Comparison of ENCODE assay signal across 14 mouse cellular contexts in genomic region chr13:54759496-54759895, GRCm38 (mm10). TPM values are rescaled to one million over a fixed set of nuclear protein-coding genes. Genes with fewer than 3 reads are reported as not detected.
DNase-seq lines count a peak whose midpoint lies in the region; ATAC-seq lines count a peak whose summit lies in the region.
"Had no signal": no experiment of that assay in that cellular context is flagged by ENCODE, and none has a peak within 500 bp of the region (broad histone marks: within the 10 kb centered on the region; RNA-seq: fewer than 3 reads in every experiment).

No protein-coding gene starts in this region.

- H3K9ac ChIP-seq in forebrain, embryonic 12.5 days, result no peak overlapping the region; the same call in 1 of the 2 replicates
- peak overlapping the region; percentile 55 for H3K9ac ChIP-seq in midbrain, embryonic 11.5 days (ENCODE audit: low read length)

- H3K4me2 ChIP-seq in forebrain, embryonic 12.5 days, result peak overlapping the region; percentile 85
- H3K4me2 ChIP-seq in midbrain, embryonic 11.5 days, result peak overlapping the region; percentile 85

- no peak for ATAC-seq in forebrain, embryonic 12.5 days (ENCODE audit: low FRiP score)
- ATAC-seq in midbrain, embryonic 11.5 days (ENCODE audit: low FRiP score), result peak; percentile 31; the same call in 1 of the 2 replicates

- H3K36me3 ChIP-seq in forebrain, embryonic 12.5 days (replicated peaks), result no peaks in the 10 kb centered on the region
- H3K36me3 ChIP-seq in midbrain, embryonic 11.5 days (ENCODE audit: control insufficient read depth, insufficient read depth, low read length), result no peaks in the 10 kb centered on the region

- H3K4me3 ChIP-seq in forebrain, embryonic 12.5 days (replicated peaks), result peak overlapping the region; percentile 47; the same call in 1 of the 2 replicates
- H3K4me3 ChIP-seq in midbrain, embryonic 11.5 days (ENCODE audit: low read depth, low read length), result no peak overlapping the region

- no peak overlapping the region for H3K27ac ChIP-seq in forebrain, embryonic 12.5 days
- no peak overlapping the region for H3K27ac ChIP-seq in midbrain, embryonic 11.5 days (ENCODE audit: low read depth, low read length)

- intact Hi-C loops in gastrocnemius, postnatal 36 days (cut with DNase I), result no loop called here

- peak; percentile 52 for DNase-seq in cerebellum, adult 11 months
- DNase-seq in cerebellum, postnatal 4 days (ENCODE audit: low spot score in 2 of 2), result no peak
- DNase-seq in NIH3T3 (ENCODE audit: low read depth), result peak; percentile 32
- DNase-seq in midbrain, embryonic 11.5 days (ENCODE audit: low spot score, missing footprints), result peak; percentile 88
- DNase-seq in gastrocnemius, postnatal 36 days, result no peak
- DNase-seq in lung, postnatal 4 days, result no peak
- DNase-seq in T-cell, adult 2 months (ENCODE audit: low spot score), result no peak
- DNase-seq: adrenal gland, postnatal 36 days had no signal

- 10% methylated on average over 7 of the region's 7 CpGs for WGBS in forebrain, embryonic 12.5 days
- 9% methylated on average over 7 of the region's 7 CpGs for WGBS in midbrain, embryonic 11.5 days

- no peaks in the 10 kb centered on the region for H3K9me3 ChIP-seq in forebrain, embryonic 12.5 days
- H3K9me3 ChIP-seq in midbrain, embryonic 11.5 days (ENCODE audit: control insufficient read depth, low read length), result no peaks in the 10 kb centered on the region

- peaks cover 43% of the 10 kb centered on the region for H3K4me1 ChIP-seq in forebrain, embryonic 12.5 days
- peaks cover 16% of the 10 kb centered on the region for H3K4me1 ChIP-seq in midbrain, embryonic 11.5 days (ENCODE audit: control insufficient read depth, insufficient read depth, low read length)

- H3K27me3 ChIP-seq in forebrain, embryonic 12.5 days, result peaks cover 69% of the 10 kb centered on the region
- H3K27me3 ChIP-seq in midbrain, embryonic 11.5 days (ENCODE audit: control insufficient read depth, insufficient read depth, low read length), result peaks cover 14% of the 10 kb centered on the region

RNA-seq across cellular contexts. Expression of gene Sncb, which starts 6.9 kb away (rescaled TPM):
- 2.7 and 3.6 TPM in 2 replicates for polyA plus RNA-seq in forebrain, embryonic 12.5 days (2016; fragmentation: Nextera tagmentation; extraction: Ambion mirVana)
- polyA plus RNA-seq in midbrain, embryonic 11.5 days (2014; fragmentation: Nextera tagmentation; extraction: Ambion mirVana), result 1.3 TPM in 2 replicates
- not detected for total RNA-seq in gastrocnemius, postnatal 36 days (2021)
- total RNA-seq: MEL had no signal
- polyA plus RNA-seq: liver, embryonic 11.5 days had no signal

RNA-seq across cellular contexts. Expression of gene Gprin1, which starts 9.8 kb away (rescaled TPM):
- polyA plus RNA-seq in forebrain, embryonic 12.5 days (2016; fragmentation: Nextera tagmentation; extraction: Ambion mirVana), result 4.3 and 11.3 TPM in 2 replicates
- 9.8 and 10.8 TPM in 2 replicates for polyA plus RNA-seq in midbrain, embryonic 11.5 days (2014; fragmentation: Nextera tagmentation; extraction: Ambion mirVana)
- total RNA-seq in gastrocnemius, postnatal 36 days (2021), result not detected
- total RNA-seq: MEL had no signal

RNA-seq across cellular contexts. Expression of gene Eif4e1b, which starts 24.3 kb away (rescaled TPM):
- not detected in 2 replicates for polyA plus RNA-seq in forebrain, embryonic 12.5 days (2016; fragmentation: Nextera tagmentation; extraction: Ambion mirVana)
- polyA plus RNA-seq in midbrain, embryonic 11.5 days (2014; fragmentation: Nextera tagmentation; extraction: Ambion mirVana), result not detected in 2 replicates
- total RNA-seq in gastrocnemius, postnatal 36 days (2021), result not detected
- total RNA-seq: adrenal gland, postnatal 36 days; gastrocnemius, postnatal 4 days; MEL had no signal
- polyA plus RNA-seq: embryonic facial prominence, embryonic 14.5 days; liver, embryonic 11.5 days; stomach, embryonic 16.5 days had no signal

RNA-seq across cellular contexts. Expression of gene Tspan17, which starts 29.7 kb away (rescaled TPM):
- polyA plus RNA-seq in forebrain, embryonic 12.5 days (2016; fragmentation: Nextera tagmentation; extraction: Ambion mirVana), result 12.8 and 14.2 TPM in 2 replicates
- polyA plus RNA-seq in midbrain, embryonic 11.5 days (2014; fragmentation: Nextera tagmentation; extraction: Ambion mirVana), result 13.3 and 15.9 TPM in 2 replicates
- total RNA-seq in gastrocnemius, postnatal 36 days (2021), result 10 to 100 TPM; 16.3 to 23.4 TPM

RNA-seq across cellular contexts. Expression of gene Cdhr2, which starts 58.2 kb away (rescaled TPM):
- 0.05 TPM in 1 of 2 replicates, not detected in the other for polyA plus RNA-seq in forebrain, embryonic 12.5 days (2016; fragmentation: Nextera tagmentation; extraction: Ambion mirVana)
- polyA plus RNA-seq in midbrain, embryonic 11.5 days (2014; fragmentation: Nextera tagmentation; extraction: Ambion mirVana), result 0.06 TPM in 1 of 2 replicates, not detected in the other
- total RNA-seq in gastrocnemius, postnatal 36 days (2021), result not detected
- total RNA-seq: adrenal gland, postnatal 36 days; MEL had no signal

Comparison
In these comparisons a context has a peak if more than half of its experiments do, and no peak if none do; other contexts are left out.
1. DNase-seq: peak in cerebellum, adult 11 months (single experiment), NIH3T3 (single experiment) and midbrain, embryonic 11.5 days (single experiment); none in cerebellum, postnatal 4 days (0 of 2), gastrocnemius, postnatal 36 days (0 of 2), lung, postnatal 4 days (0 of 2) and T-cell, adult 2 months (single experiment).